Mouse (Mus musculus): ENCODE measurements around the gene Pdpr. TPM values are rescaled to one million over a fixed set of nuclear protein-coding genes. Genes with fewer than 3 reads are reported as not detected.
"Not testable (repeated sequence)": the region's sequence is repeated elsewhere in the genome, so short reads cannot be mapped to it uniquely, and the experiment has no call there.

Pdpr gene
- total RNA-seq, 1 experiment, result 23.6 TPM

DNA sequence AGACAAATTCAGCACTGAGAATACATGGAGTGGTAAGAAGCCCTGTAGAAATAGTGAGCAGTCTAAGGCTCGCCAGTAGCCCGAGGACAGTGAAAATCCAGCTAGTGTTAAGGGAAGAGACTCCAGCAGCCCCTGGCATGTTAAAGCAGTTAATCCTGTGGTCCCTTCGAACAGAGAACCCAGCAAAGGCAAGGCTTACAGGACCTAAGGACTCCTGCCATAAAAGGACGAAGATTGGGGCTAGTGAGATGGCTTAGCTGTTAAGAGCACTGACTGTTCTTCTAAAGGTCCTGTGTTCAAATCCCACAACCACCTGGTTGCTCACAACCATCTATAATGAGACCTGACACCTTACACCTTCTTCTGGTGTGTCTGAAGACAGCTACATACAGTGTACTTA is 28.1 kb upstream of the Pdpr start:
- Histone ChIP-seq H3K4me1 (ENCODE audit: control insufficient read depth in 2 of 2, insufficient read depth in 2 of 2, low read length in 2 of 2, poor library complexity in 1 of 2) (peaks cover 0 to 3% of the 10 kb centered on the region in 2 experiments; a peak in 3 of 4 replicates), H3K9me3 (ENCODE audit: control insufficient read depth, insufficient read depth, low read depth, low read length) (no peaks in the 10 kb centered on the region; the same call in 1 of the 2 replicates), H3K36me3 (ENCODE audit: control insufficient read depth, insufficient read depth, low read length, poor library complexity, severe bottlenecking) (no peaks in the 10 kb centered on the region), H3K4me3 (ENCODE audit: insufficient read depth in 1 of 2, low read depth in 1 of 2, low read length in 2 of 2, poor library complexity in 1 of 2, severe bottlenecking in 1 of 2) (no peak overlapping the region), H3K27ac (ENCODE audit: insufficient read depth, low read depth, low read length, poor library complexity, severe bottlenecking) (no peak overlapping the region), H3K9ac (ENCODE audit: insufficient read depth, low read depth, low read length, poor library complexity, severe bottlenecking) (no peak overlapping the region)
- TF ChIP-seq CHD2 (IDR thresholded peaks at IDR 0.05; ENCODE audit: low read depth, low read length) (no peak), MAFK (IDR thresholded peaks at IDR 0.05; ENCODE audit: insufficient read depth, low read depth, low read length) (no peak), ZNF384 (IDR thresholded peaks at IDR 0.05; ENCODE audit: low read depth, low read length) (no peak), ZC3H11A (IDR thresholded peaks at IDR 0.05; ENCODE audit: borderline replicate concordance, low read depth, low read length) (no peak), HCFC1 (IDR thresholded peaks at IDR 0.05; ENCODE audit: borderline replicate concordance, insufficient read depth, low read length) (no peak)
- in situ Hi-C loops (cut with MboI; ENCODE audit: low sequenced_read_pairs in 2 of 2, unreplicated experiment in 2 of 2), result no loop called here
- no peak for DNase-seq (ENCODE audit: low read depth, low spot score)

DNA sequence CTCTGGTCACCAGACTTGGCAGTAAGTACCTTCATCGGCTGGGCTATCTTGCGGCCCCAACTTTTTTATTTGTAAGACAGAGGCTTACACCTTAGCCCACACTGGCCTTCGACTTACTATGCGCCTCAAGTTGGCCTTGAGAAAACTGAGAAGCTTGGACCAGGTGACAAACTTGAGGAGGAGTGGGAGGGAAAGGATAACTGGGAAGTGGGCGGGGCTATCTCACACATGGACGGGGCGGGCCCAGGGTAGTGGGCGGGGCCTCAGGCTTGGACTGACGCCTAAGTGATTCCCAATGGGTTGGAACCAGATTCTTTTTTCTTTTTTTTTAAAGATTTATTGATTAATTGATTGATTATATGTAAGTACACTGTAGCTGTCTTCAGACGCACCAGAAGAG is 27.0 kb upstream of the Pdpr start:
- H3K27ac ChIP-seq (ENCODE audit: insufficient read depth, low read depth, low read length, poor library complexity, severe bottlenecking), result no peak overlapping the region

DNA sequence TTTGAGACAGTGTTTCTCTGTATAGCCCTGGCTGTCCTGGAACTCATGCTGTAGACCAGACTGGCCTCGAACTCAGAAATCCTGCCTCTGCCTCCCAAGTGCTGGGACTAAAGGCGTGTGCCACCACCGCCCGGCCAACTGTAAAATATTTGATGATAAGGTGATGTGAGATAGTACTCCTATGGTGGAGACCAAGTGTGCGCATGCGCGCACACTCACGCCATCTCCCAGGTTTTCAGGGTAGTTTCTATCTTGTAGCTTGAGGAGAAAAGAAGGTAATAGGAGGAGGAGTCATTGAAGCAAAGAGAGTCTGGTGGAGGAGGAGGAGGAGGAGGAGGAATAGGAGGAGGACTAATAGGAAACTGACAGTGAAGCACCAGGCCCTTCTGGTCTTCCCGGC is 25.8 kb upstream of the Pdpr start:
- H3K4me1 ChIP-seq (ENCODE audit: control insufficient read depth in 2 of 2, insufficient read depth in 2 of 2, low read length in 2 of 2, poor library complexity in 1 of 2); H3K27ac ChIP-seq (ENCODE audit: insufficient read depth, low read depth, low read length, poor library complexity, severe bottlenecking); H3K36me3 ChIP-seq (ENCODE audit: control insufficient read depth, insufficient read depth, low read length, poor library complexity, severe bottlenecking); H3K9ac ChIP-seq (ENCODE audit: insufficient read depth, low read depth, low read length, poor library complexity, severe bottlenecking); H3K4me3 ChIP-seq (ENCODE audit: insufficient read depth in 1 of 2, low read depth in 1 of 2, low read length in 2 of 2, poor library complexity in 1 of 2, severe bottlenecking in 1 of 2); H3K9me3 ChIP-seq (ENCODE audit: control insufficient read depth, insufficient read depth, low read depth, low read length); DNase-seq (ENCODE audit: low read depth, low spot score); in situ Hi-C loops (cut with MboI; ENCODE audit: low sequenced_read_pairs in 2 of 2, unreplicated experiment in 2 of 2): not testable (repeated sequence)

More for the DNA sequence above, 27.0 kb upstream of the Pdpr start:
- H3K36me3 ChIP-seq (ENCODE audit: control insufficient read depth, insufficient read depth, low read length, poor library complexity, severe bottlenecking), result no peaks in the 10 kb centered on the region
- H3K9ac ChIP-seq (ENCODE audit: insufficient read depth, low read depth, low read length, poor library complexity, severe bottlenecking), result no peak overlapping the region
- peaks cover 0 to 2% of the 10 kb centered on the region in 2 experiments; a peak in 3 of 4 replicates for H3K4me1 ChIP-seq (ENCODE audit: control insufficient read depth in 2 of 2, insufficient read depth in 2 of 2, low read length in 2 of 2, poor library complexity in 1 of 2)
- DNase-seq (ENCODE audit: low read depth, low spot score), result peak; percentile 66
- no peak for TF ChIP-seq ZC3H11A (IDR thresholded peaks at IDR 0.05; ENCODE audit: borderline replicate concordance, low read depth, low read length)
- in situ Hi-C loops (cut with MboI; ENCODE audit: low sequenced_read_pairs in 2 of 2, unreplicated experiment in 2 of 2), result no loop called here
- no peaks in the 10 kb centered on the region; the same call in 1 of the 2 replicates for H3K9me3 ChIP-seq (ENCODE audit: control insufficient read depth, insufficient read depth, low read depth, low read length)
- peak overlapping the region in 1 of 2 experiments; percentile 17; a peak in 1 of 4 replicates for H3K4me3 ChIP-seq (ENCODE audit: insufficient read depth in 1 of 2, low read depth in 1 of 2, low read length in 2 of 2, poor library complexity in 1 of 2, severe bottlenecking in 1 of 2)

DNA sequence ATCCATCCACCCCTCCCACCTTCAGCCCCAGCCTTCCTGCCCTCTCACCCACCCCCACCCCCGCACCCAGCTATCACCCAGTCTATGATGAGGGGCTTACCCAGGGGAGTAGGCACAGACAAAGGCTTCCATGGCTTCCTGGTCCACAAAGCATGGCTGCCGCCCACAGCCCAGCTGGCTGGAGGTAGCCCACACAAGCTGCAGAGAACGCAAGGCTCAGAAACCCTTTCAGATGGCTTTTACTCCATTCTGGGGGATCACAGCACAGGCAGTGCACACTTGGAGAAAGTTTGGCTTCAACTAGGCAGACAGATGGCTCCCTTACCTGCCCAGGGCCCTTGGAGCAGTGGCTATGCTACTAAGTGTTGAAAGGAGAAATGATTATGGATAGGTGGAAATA is 18.5 kb upstream of the Pdpr start:
- no peak for DNase-seq (ENCODE audit: low read depth, low spot score)
- H3K36me3 ChIP-seq (ENCODE audit: control insufficient read depth, insufficient read depth, low read length, poor library complexity, severe bottlenecking), result no peaks in the 10 kb centered on the region
- TF ChIP-seq HCFC1 (IDR thresholded peaks at IDR 0.05; ENCODE audit: borderline replicate concordance, insufficient read depth, low read length), result no peak
- TF ChIP-seq ZNF384 (IDR thresholded peaks at IDR 0.05; ENCODE audit: low read depth, low read length), result no peak
- no peak for TF ChIP-seq ZC3H11A (IDR thresholded peaks at IDR 0.05; ENCODE audit: borderline replicate concordance, low read depth, low read length)
- no peak for TF ChIP-seq CHD2 (IDR thresholded peaks at IDR 0.05; ENCODE audit: low read depth, low read length)
- TF ChIP-seq MAFK (IDR thresholded peaks at IDR 0.05; ENCODE audit: insufficient read depth, low read depth, low read length), result no peak
- in situ Hi-C loops (cut with MboI; ENCODE audit: low sequenced_read_pairs in 2 of 2, unreplicated experiment in 2 of 2), result no loop called here
- H3K4me1 ChIP-seq (ENCODE audit: control insufficient read depth in 2 of 2, insufficient read depth in 2 of 2, low read length in 2 of 2, poor library complexity in 1 of 2), result peaks cover 0 to 3% of the 10 kb centered on the region in 2 experiments; a peak in 1 of 4 replicates
- no peak overlapping the region for H3K4me3 ChIP-seq (ENCODE audit: insufficient read depth in 1 of 2, low read depth in 1 of 2, low read length in 2 of 2, poor library complexity in 1 of 2, severe bottlenecking in 1 of 2)
- H3K27ac ChIP-seq (ENCODE audit: insufficient read depth, low read depth, low read length, poor library complexity, severe bottlenecking), result no peak overlapping the region
- H3K9ac ChIP-seq (ENCODE audit: insufficient read depth, low read depth, low read length, poor library complexity, severe bottlenecking), result no peak overlapping the region
- H3K9me3 ChIP-seq (ENCODE audit: control insufficient read depth, insufficient read depth, low read depth, low read length), result no peaks in the 10 kb centered on the region

DNA sequence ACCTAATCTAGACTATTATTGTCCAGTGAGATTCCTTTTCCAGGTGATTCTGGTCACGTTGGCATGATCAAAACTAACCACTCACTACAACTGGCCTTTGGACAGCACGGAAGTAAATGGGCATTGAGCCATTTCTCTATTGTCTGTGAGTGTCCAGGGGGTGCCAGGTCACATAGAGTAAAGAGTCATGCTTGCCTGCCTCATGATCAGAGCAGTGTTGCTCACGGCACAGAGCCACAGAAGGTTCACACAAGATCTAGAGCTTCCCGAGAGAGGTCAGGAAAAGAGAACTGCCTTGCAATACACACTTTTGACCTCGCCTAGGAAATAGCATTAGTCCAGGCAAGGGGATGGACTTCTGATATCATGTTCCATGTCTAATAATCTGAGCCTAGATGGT is 15.0 kb upstream of the Pdpr start:
- Histone ChIP-seq H3K9ac (ENCODE audit: insufficient read depth, low read depth, low read length, poor library complexity, severe bottlenecking) (no peak overlapping the region), H3K4me1 (ENCODE audit: control insufficient read depth in 2 of 2, insufficient read depth in 2 of 2, low read length in 2 of 2, poor library complexity in 1 of 2) (peaks cover 0 to 3% of the 10 kb centered on the region in 2 experiments; a peak in 1 of 4 replicates), H3K27ac (ENCODE audit: insufficient read depth, low read depth, low read length, poor library complexity, severe bottlenecking) (no peak overlapping the region), H3K4me3 (ENCODE audit: insufficient read depth in 1 of 2, low read depth in 1 of 2, low read length in 2 of 2, poor library complexity in 1 of 2, severe bottlenecking in 1 of 2) (no peak overlapping the region), H3K9me3 (ENCODE audit: control insufficient read depth, insufficient read depth, low read depth, low read length) (no peaks in the 10 kb centered on the region), H3K36me3 (ENCODE audit: control insufficient read depth, insufficient read depth, low read length, poor library complexity, severe bottlenecking) (no peaks in the 10 kb centered on the region)
- DNase-seq (ENCODE audit: low read depth, low spot score), result no peak
- no peak for TF ChIP-seq ZC3H11A (IDR thresholded peaks at IDR 0.05; ENCODE audit: borderline replicate concordance, low read depth, low read length)
- no peak for TF ChIP-seq CHD2 (IDR thresholded peaks at IDR 0.05; ENCODE audit: low read depth, low read length)
- TF ChIP-seq MAFK (IDR thresholded peaks at IDR 0.05; ENCODE audit: insufficient read depth, low read depth, low read length), result no peak
- no peak for TF ChIP-seq ZNF384 (IDR thresholded peaks at IDR 0.05; ENCODE audit: low read depth, low read length)
- no peak for TF ChIP-seq HCFC1 (IDR thresholded peaks at IDR 0.05; ENCODE audit: borderline replicate concordance, insufficient read depth, low read length)
- in situ Hi-C loops (cut with MboI; ENCODE audit: low sequenced_read_pairs in 2 of 2, unreplicated experiment in 2 of 2), result no loop called here
